Mouse (Mus musculus): ENCODE measurements around the gene Bfsp2. TPM values are rescaled to one million over a fixed set of nuclear protein-coding genes. Genes with fewer than 3 reads are reported as not detected.
A peak's percentile ranks its signal among the peaks of the same experiment; 100 is the strongest.

Gene Bfsp2
- polyA plus RNA-seq, 1 experiment from 2014 or later, result 4.3 TPM

DNA sequence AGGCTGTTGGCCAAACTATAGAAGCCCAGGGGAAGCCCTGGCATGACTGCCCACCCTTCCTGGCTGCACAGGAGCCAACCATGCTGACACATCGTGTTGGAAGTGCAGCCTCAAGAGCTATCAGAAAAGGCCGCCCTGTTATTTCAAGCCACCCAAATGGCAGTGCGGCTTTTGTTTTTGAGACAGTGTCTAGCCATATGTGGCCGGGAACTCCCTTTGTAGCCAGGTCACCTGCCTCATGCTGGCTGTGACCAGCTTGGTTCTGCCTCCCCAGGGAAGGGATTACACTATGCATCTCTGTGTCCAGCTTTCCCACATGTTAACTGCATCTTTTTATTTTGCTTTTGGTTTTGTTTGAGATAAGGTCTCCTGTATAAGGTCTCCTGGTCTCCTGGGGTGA, 99.7 kb downstream of the Bfsp2 start:
- Histone ChIP-seq H3K9ac (no peak overlapping the region), H3K4me1 (peaks cover 4% of the 10 kb centered on the region), H3K27ac (replicated peaks) (no peak overlapping the region), H3K4me2 (replicated peaks) (no peak overlapping the region), H3K4me3 (replicated peaks) (no peak overlapping the region), H3K36me3 (no peaks in the 10 kb centered on the region), H3K27me3 (no peaks in the 10 kb centered on the region), H3K9me3 (replicated peaks) (no peaks in the 10 kb centered on the region)
- ATAC-seq (ENCODE audit: insufficient number of reproducible peaks, low FRiP score, low TSS enrichment, low read depth), result no peak
- WGBS, result 92% methylated on average over 4 of the region's 4 CpGs

DNA sequence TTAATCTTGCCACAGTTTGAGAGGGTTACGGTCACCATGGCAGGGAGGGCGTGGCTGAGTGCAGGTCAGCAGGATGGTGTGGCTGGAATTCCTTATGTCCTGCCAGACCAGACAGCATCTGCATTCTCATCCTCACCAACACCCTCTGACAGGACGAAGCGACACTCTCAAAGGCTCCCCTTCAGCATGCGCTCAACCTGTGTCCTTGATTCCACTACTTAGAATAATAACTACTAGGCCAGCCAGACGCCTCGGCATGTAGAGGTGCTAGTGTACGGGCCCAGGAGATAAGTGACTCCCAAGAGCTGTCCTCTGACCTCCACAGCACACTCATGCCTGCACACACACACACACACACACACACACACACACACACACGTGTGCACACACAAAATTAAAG, 101.0 kb downstream of the Bfsp2 start:
- Histone ChIP-seq H3K9ac (no peak overlapping the region), H3K27me3 (no peaks in the 10 kb centered on the region), H3K9me3 (replicated peaks) (no peaks in the 10 kb centered on the region), H3K4me1 (peaks cover 4% of the 10 kb centered on the region), H3K27ac (replicated peaks) (no peak overlapping the region), H3K4me2 (replicated peaks) (no peak overlapping the region), H3K4me3 (replicated peaks) (no peak overlapping the region), H3K36me3 (no peaks in the 10 kb centered on the region)
- no peak for ATAC-seq (ENCODE audit: insufficient number of reproducible peaks, low FRiP score, low TSS enrichment, low read depth)
- 74% methylated on average over 9 of the region's 9 CpGs for WGBS

DNA sequence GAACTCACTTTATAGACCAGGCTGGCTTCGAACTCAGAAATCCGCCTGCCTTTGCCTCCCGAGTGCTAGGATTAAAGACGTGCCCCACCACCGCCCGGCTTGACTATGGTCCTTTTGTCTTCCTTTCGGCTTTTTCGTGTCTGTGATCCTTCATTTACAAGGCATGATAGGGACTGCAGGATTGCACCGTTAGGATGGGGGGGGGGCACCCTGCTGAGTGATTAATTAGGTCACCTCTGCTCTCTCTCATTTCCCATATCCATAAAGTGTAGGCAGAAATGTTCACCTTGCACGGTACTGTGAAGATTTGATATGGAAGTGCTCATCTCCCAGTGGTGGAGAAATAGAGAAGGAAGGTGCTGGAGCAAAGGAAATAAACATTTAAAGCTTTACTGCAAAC, 101.5 kb downstream of the Bfsp2 start:
- H3K36me3 ChIP-seq, result no peaks in the 10 kb centered on the region
- no peaks in the 10 kb centered on the region for H3K9me3 ChIP-seq (replicated peaks)
- H3K4me2 ChIP-seq (replicated peaks), result no peak overlapping the region
- no peak for ATAC-seq (ENCODE audit: insufficient number of reproducible peaks, low FRiP score, low TSS enrichment, low read depth)
- H3K4me3 ChIP-seq (replicated peaks), result no peak overlapping the region
- no peak overlapping the region for H3K27ac ChIP-seq (replicated peaks)
- H3K27me3 ChIP-seq, result no peaks in the 10 kb centered on the region
- H3K4me1 ChIP-seq, result peaks cover 4% of the 10 kb centered on the region
- WGBS, result 75% methylated on average over 10 of the region's 10 CpGs
- H3K9ac ChIP-seq, result no peak overlapping the region

DNA sequence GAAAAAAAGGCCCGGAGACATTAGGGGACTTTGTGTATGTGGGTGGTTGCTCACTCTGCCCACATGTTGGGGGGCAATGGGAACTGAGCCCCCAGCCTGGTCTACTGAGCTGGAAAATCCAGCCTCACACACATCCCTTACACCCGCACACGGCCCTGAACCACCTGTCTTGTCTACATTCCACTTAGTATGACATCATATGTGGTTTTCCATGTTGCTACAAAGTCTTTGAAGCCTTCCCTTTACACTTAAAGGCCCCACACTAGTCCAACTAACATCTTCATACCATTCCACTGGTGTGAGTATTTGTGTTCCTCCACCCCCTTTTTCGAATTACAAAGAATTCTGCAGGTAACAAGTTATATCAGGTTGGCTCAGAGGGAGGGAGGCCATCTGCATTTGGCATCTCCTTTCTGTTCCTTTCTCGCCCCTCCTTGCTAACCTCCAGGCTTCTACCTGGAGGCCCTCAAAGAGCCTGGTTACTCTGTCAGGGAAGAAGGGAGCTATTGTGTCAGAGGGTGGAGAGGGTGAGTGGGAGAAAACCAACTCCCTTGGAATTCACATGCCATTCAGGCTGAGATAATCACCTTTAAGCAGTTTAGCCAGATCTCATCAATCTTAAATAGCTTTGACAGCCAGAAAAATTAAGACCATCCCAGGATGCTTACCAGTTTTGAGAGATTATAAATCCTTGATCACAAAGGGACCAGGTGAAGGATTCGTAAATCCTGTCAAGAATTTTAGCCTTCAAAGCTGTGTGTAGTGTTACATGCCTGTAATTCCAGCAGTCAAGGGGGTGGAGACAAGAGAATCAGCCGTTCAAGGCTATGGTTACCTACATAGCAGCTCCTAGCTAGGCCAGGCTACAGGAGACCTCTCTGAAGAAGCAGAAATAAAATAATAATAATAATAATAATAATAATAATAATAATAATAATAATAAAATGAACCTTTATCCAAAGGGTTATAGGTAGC, 103.6 kb downstream of the Bfsp2 start:
- H3K27me3 ChIP-seq, result no peaks in the 10 kb centered on the region
- 0 out of 2 replicates have a peak overlapping the region, but pooled peaks have one; percentile 25 for H3K27ac ChIP-seq (replicated peaks)
- no peaks in the 10 kb centered on the region for H3K4me1 ChIP-seq
- no peak overlapping the region for H3K4me3 ChIP-seq (replicated peaks)
- no peaks in the 10 kb centered on the region for H3K36me3 ChIP-seq
- no peaks in the 10 kb centered on the region for H3K9me3 ChIP-seq (replicated peaks)
- no peak overlapping the region for H3K9ac ChIP-seq
- WGBS, result 45% methylated on average over 7 of the region's 7 CpGs
- 0 out of 2 replicates have a peak, but pooled peaks have one; percentile 29 for ATAC-seq (ENCODE audit: insufficient number of reproducible peaks, low FRiP score, low TSS enrichment, low read depth)
- no peak overlapping the region for H3K4me2 ChIP-seq (replicated peaks)

Other genes with a start within 250 kb of the Bfsp2 start
- gene Trf, start 250.0 kb downstream of the Bfsp2 start, polyA plus RNA-seq (2015; fragmentation: Nextera tagmentation; extraction: Ambion mirVana), result 31.2 and 34.5 TPM in 2 replicates
- 2.4 and 2.9 TPM in 2 replicates for gene 1300017J02Rik, start 175.3 kb downstream of the Bfsp2 start, polyA plus RNA-seq (2015; fragmentation: Nextera tagmentation; extraction: Ambion mirVana)
- gene Topbp1, start 175.2 kb downstream of the Bfsp2 start, polyA plus RNA-seq (2015; fragmentation: Nextera tagmentation; extraction: Ambion mirVana), result 52.8 and 55.2 TPM in 2 replicates
- gene Cdv3, start 114.6 kb downstream of the Bfsp2 start, polyA plus RNA-seq (2015; fragmentation: Nextera tagmentation; extraction: Ambion mirVana), result 97.0 and 98.6 TPM in 2 replicates

All from embryonic facial prominence, embryonic 15.5 days (tissue).